Mouse (Mus musculus): ENCODE measurements at regions not wholly inside any gene's neighbourhood (a gene's known extent, or its start where the extent isn't known, plus 50 kb on each side); places are given as distances from the start of the nearest gene placed in this dataset.

DNA sequence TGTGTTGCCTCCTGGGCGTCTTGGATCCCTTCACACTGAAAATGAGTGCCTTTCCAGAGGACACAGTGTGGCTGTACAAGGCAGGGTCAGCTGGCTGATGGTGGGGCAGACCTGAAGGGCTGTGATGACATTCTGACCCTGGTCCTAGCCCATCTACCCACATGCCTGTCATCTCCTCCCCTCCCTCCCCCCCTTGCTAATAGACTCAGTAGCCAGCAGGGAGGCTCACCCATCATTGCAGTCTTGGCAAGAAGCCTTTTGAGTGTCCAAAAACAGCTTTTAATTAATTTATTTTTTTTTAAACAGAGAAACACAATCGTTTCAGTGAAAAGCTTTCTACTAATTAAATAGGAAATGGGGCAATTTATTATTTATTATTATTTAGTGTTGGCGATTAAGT lies 67.0 kb upstream of the Ssx2ip start:
- DNase-seq (ENCODE audit: low read depth, low spot score), result no peak

DNA sequence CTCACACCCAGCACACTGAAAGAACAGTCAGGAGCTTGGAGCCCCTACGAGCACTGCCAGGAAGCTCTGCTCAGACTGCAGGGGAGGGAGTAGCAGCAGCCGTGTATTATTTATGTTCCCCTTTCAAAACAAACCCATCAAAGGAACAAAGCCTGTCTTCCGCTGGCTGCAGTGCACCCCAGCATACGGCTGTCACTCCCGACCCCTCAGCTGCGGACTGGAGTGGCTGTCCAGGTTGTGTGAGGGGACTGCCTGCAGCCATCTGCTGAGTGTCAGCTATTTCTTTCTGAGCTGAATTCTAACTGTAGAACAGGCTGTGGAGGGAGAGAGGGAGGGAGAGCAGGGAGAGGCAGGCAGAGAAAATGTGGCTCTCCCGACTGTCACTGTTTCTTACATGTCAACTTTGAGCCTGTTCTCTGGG lies 66.6 kb upstream of the Ssx2ip start:
- no peak for DNase-seq (ENCODE audit: low read depth, low spot score)

DNA sequence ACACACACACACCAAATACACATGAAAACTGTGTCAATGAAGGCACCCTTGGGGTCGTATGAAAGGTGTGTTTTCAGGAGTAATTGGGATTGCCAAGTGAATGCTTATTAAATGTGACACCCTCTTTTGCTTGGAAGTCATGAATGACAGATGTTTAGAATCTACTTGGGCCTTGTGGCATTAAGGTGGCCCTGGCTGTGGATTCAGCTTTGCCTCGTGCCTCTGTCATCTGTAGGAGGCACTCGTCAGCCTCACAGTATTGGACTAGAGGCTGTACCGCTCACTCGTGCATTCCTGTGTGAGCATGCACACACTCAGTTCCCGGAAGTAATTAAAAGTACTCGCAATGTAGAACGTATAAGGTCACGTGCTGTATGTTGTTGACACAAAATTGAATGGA lies 66.0 kb upstream of the Ssx2ip start:
- DNase-seq (ENCODE audit: low read depth, low spot score), result no peak

DNA sequence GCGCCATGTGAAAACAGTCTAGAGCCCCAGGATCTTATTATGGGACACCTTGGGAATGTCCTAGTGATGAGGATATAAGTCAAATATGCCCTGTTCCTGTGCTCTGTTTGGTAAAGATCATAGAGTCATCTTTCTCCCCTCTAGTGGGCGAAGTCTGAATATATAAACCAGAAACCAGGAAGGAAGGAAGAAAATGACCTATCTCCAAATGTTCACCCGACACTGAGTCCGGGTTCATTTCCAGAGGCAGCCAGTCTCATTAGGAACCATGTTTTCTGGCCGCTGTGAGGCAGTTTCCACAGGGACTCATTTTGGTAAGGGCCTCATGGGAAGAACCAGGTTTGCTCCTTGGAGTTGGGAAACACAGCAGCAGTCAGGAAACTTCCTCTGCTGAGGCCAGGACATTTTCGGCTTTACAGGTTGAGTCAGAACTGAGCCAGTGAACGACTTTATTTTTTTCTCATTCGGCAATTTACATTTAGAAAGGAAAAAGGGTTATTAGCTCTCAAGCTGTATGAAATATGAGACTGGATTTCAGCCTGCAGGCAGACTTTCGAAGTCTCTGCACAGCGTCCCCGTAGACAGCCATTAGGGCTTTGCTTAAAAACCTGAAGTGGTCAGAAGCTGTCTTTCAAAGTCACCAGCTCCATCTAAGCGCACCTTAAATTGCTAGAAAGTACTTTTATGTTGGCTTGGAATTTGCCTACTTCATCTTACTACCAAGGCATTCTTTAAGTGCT lies 64.0 kb upstream of the Ssx2ip start:
- DNase-seq (ENCODE audit: low read depth, low spot score), result no peak

DNA sequence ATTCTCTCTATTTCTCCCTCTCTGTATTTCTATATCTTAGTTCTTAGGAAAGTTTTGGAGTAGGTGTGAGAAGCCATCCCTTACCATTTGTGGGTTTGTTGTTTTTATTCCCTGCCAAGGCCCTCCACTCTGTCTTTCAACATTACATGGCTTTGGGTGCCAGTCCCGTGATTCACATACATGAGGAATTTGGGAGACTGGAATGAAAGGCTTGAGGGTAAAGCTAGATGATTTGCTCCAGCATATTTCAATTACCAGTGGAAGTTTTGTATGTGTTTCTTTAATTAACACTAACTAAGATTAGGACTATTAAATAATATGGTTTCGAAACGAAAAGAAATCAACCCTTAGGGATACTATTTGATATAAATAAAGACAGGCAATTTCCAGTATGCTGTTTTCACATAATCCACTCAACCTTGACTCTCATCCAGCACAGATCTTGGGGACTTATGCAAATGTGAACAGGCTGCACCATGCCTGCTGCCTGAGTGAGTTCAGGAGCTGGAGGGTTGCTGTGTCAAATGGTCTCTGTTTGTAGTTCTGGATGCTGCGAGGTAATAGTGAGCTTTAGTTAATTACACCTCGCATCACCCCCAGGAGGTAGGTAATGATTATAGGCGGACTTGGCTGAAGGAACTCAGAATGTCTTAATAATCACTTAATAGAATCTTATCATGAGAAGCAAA lies 62.6 kb upstream of the Ssx2ip start:
- no peak for DNase-seq (ENCODE audit: low read depth, low spot score)

DNA sequence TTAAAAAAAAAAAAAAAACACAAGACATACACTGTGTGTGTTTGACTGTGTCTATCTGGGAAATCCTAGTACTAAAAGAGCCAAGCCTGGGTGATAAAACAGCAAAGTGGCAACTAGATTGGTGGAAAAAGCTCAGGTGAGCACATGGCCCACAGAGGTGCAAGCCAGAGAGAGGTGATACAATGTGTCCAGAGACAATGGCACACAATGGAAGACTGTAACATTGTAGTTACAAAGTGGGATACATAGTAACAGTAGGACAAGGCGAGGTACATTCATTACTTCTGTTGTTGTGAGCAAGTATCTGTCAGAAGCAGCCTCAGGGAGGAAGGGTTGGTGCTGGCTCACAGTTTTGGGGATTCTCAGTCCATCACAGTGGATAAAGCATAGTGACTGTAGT lies 61.7 kb upstream of the Ssx2ip start:
- DNase-seq (ENCODE audit: low read depth, low spot score), result no peak

DNA sequence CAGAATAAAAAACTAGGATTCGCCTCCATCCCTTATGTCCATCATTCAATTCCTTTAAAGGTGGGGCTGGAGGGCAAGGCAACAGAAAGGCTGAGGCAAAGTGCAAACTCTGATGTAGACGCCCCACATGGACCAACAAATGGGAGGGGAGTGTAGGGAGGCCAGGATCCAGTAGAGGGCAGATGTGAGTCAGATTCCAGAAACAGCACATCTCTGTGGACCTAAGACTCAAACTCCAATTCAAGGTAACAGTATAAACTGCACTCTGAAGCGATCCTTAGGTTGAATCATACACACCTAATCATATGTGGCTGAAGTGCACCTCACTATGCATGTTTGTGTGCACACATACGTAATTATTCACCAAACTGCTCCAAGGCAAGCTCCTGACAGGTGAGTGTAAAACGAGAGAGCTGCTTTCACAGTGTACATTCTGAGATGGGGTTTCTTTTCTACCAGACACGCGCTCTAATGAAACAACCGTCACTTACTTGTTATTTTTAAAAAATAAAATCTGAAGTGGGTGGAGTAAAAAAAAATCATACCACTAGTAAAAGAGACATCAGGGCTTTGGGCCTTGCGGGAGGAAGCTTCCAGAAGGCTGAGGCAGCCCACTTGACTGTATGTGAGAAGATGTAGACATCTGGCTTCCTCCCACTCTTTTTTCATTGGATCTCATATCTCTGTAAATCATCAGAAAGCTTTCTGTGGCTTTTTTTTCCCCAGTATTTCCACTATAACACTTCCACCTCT lies 60.6 kb upstream of the Ssx2ip start:
- peak; percentile 64 for DNase-seq (ENCODE audit: low read depth, low spot score)

DNA sequence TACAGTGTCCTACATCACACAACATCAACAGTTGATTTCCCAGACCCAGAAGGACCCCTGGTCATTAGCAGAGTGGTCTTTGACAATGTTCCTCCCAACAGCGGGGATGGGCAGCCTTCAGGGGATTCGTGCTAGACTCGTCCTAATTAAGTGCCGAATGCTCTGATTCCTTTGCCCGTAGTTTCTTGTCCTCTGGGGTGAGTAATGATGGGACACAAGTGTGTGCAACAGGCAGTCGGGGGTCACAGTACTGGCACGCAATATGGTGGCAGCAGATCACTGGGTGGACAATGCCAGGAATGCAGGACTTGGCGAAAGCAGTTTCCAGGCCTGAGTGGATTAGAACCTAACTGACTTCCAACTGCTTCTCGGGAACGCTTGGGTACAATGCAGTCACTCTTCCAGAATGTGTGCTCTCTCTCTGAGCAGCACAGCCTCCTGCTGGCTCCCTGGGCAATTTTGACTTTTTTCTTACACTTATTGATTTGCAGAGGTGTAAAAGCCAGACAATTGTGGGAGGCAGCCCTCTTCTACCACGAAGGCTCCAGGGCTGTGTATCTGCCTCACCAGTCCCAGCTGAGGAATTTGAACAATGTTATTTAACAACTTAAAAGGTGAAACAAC lies 59.9 kb upstream of the Ssx2ip start:
- no peak for DNase-seq (ENCODE audit: low read depth, low spot score)

DNA sequence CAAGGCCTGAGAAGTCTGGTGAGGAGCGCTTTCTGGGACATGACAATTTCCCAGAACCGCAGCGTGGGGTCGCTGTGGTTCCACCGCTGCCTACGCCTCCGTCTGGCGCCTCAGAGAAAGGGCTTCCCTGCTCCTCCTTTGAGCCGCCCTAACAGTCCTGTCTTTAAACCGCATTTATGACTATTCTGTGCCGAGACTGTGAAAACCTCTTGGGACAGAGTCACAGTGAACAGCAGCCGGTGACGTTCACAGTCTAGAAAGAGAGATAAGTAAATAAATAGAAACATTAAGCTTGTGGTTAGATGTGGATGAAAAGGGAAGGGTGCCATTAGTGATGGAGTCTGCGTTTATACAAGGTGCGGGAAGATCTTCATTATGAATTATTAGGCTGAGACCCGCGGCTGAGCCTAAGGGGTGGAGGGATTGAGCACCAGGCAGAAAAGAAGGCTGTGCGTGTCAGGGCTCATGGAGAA lies 59.1 kb upstream of the Ssx2ip start:
- DNase-seq (ENCODE audit: low read depth, low spot score), result peak; percentile 76

DNA sequence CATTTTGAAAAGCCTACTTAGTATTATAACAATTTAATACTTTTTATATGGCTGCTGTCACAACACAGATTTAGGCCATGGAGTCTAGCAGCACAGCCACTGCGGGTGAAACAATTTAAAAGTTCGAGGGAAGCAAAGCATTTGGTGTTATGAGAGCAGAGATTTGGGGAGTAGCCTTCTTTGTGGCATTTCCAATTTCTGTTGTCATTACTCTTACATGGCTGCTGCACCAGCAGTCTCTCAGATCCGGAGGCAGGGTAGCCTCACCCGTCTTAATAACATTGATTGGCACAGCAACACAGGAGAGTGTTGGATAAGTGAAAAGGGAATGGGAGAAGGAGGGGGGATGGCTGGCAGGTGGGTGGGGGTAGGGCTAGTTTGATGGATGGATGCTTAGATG lies 58.5 kb upstream of the Ssx2ip start:
- no peak for DNase-seq (ENCODE audit: low read depth, low spot score)

DNA sequence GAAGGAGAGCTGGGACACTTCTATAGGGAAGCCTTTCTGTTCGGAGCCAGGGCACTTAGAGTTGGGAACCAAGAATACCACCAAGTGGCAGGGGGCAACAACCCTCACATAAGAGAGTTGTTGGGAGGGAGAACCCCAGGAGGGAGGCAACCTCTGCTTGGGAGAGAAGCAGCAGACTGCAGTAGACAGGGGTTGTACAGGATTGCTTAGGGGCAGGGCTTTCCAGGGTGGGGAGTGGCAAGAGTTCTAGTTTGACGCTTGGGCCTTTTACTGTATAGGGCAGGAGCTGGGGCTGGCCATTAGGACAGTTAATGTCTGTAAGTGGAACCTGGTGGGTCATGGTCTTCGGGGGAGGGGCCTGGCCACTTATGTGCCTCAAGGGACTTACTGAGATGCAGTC lies 57.1 kb upstream of the Ssx2ip start:
- no peak for DNase-seq (ENCODE audit: low read depth, low spot score)

DNA sequence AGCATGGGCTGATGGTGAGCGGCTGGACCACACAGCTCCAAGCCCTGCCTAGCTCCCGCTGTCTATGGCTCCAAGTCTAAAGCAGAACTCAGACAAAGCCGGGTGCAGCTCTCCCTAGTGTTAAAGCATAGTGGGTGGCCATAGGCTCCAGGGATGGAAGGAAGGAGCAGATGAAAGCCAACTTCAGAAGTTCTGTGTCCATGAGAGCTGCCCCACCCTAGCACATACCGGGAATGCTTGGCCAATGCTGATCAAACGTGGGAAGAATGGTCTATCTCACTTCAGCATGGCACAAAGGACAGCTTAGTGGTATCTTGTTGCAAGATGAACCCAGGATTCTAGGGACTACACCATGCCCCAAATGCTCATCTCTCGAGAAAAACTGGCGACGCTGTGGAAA lies 55.5 kb upstream of the Ssx2ip start:
- no peak for DNase-seq (ENCODE audit: low read depth, low spot score)

DNA sequence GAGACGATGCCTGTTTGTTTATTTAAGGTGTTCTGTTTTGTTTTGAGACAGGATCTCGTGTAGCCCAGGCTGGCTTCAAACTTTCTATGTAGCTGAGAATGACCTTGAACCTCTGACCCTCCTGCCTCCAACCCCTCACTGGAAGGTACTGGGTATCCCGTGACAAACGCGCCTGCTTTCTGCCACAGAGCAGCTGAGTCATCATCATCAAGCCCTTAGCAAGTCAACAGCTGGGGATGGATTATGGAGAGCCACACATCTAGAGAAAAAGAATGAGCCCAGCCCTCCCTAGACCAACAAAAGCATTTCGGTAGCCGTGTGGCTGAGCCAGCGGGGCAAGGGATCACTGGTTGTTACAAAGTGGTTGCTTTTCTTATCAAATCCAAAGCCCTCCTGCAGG lies 55.0 kb upstream of the Ssx2ip start:
- DNase-seq (ENCODE audit: low read depth, low spot score), result no peak

DNA sequence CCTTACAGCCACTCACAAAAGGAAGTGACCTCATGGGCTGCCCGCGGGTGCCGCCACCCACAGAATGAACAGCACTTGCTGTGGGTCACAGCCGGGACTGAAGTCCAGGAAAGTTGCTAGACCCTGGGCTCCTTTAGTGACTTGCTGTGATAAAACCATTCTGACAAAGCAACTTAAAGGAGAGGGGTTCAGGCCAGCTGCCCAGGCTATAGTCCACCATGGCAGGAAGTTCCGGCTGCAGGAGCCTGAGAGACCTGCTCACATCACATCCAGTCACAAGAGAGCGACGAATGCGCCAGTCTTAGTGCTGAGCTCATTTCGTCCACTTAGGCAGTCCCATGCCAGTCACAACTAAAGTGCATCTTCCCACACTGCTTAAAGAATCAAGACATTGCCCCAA lies 54.3 kb upstream of the Ssx2ip start:
- no peak for DNase-seq (ENCODE audit: low read depth, low spot score)

DNA sequence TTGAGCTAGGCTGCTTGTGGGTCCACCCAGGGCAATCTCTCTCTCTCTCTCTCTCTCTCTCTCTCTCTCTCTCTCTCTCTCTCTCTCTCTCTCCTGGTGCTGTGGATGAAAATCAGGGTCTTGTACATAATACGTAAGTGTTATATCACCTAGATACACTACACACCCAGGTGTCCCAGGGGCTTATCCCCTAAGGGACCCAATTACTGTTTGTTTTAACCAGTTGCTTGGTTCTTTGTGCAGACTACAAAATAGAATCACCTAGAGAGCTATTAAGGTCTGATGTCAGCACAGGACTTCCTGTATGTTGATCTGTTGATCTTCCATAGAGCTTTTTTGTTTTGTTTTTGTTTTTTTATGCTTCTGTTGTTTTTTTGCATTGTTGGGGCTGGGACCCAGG lies 53.0 kb upstream of the Ssx2ip start:
- DNase-seq (ENCODE audit: low read depth, low spot score), result no peak

DNA sequence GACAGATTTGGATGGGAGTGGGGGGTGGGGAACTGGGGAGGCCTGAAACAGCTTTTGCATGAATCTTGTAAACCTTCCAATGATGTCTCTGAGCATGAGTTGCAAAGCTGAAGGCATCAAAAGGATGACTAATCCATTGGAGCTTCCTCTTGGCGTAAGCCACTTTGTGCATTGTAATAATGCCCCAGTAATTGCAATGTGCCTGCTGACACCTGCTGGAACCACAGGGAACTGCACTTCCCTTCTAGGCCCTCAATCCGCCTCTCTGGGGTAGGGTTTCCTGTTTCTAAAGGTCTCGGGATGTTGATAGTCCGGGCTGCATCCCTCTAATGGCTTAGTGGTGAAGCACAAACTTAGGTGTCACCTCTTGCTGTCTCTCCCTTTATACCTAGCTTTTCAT lies 52.3 kb upstream of the Ssx2ip start:
- DNase-seq (ENCODE audit: low read depth, low spot score), result no peak

DNA sequence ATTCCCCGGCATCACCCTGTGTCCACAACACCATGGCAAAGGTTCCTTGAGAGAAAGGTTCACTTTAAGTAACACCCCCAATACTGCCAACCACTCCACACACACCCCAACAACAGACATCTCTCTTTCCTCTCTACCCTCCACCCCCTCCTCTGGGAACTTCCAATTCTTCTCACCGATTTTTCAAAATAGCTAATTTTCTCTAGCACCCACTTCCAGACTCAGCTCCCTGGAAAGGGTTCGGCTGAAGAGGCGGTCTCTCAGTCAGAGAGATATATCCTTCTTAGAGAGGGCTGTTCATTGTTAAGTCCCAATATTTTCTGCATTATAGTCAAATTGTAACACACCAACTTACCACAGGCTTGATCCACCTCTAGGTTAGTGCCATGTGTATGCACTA lies 50.5 kb upstream of the Ssx2ip start:
- no peak for DNase-seq (ENCODE audit: low read depth, low spot score)
